Mouse (Mus musculus) kidney, adult 9 months (tissue): ENCODE results near the gene Trpc4ap.
"Not testable (repeated sequence)": the region's sequence is repeated elsewhere in the genome, so short reads cannot be mapped to it uniquely, and the experiment has no call there.

Experiments used
- DNase-seq: peaks from one replicate; pipeline ENCODE4 v3.0.0; 2022

Gene Trpc4ap

GRCm38 (mm10) chr2:155691723-155692493 is at the start of gene Trpc4ap:
Trpc4ap (minus strand) TSS chr2:155692384.
- peak; percentile 97 for DNase-seq

- DNase-seq = no peak
These were observed 45.6 kb upstream of the Trpc4ap start for GRCm38 (mm10) chr2:155737803-155738202.

- no peak for DNase-seq
These were observed 44.8 kb upstream of the Trpc4ap start for GRCm38 (mm10) chr2:155736936-155737335.

GRCm38 (mm10) chr2:155735766-155736165 is 43.6 kb upstream of the Trpc4ap start, which contains the start of gene Gm17581:
Gm17581 (minus strand) TSS chr2:155735866.
- DNase-seq = not testable (repeated sequence)

- DNase-seq = no peak
These were observed 42.9 kb upstream of the Trpc4ap start for GRCm38 (mm10) chr2:155735080-155735479.

GRCm38 (mm10) chr2:155729158-155729645 is 37.0 kb upstream of the Trpc4ap start, which contains the start of gene Edem2:
Edem2 (minus strand) TSS chr2:155729475.
- DNase-seq = peak; percentile 93

- peak; percentile 11 for DNase-seq
These were observed 36.6 kb upstream of the Trpc4ap start for GRCm38 (mm10) chr2:155728742-155729141.

- no peak for DNase-seq
These were observed 35.7 kb upstream of the Trpc4ap start for GRCm38 (mm10) chr2:155727764-155728395.

- DNase-seq = no peak
These were observed 34.1 kb upstream of the Trpc4ap start for GRCm38 (mm10) chr2:155726302-155726701.

GRCm38 (mm10) chr2:155724526-155724925 is 32.3 kb upstream of the Trpc4ap start:
- DNase-seq = no peak

- no peak for DNase-seq
These were observed 31.9 kb upstream of the Trpc4ap start for GRCm38 (mm10) chr2:155724036-155724435.

GRCm38 (mm10) chr2:155720585-155720984 is 28.4 kb upstream of the Trpc4ap start:
- DNase-seq = no peak

- no peak for DNase-seq
These were observed 25.2 kb upstream of the Trpc4ap start for GRCm38 (mm10) chr2:155717082-155717990.

GRCm38 (mm10) chr2:155710557-155710956 is 18.4 kb upstream of the Trpc4ap start:
- DNase-seq = no peak

GRCm38 (mm10) chr2:155707251-155707650 is 15.1 kb upstream of the Trpc4ap start:
- DNase-seq = no peak

GRCm38 (mm10) chr2:155703630-155704029 is 11.4 kb upstream of the Trpc4ap start:
- DNase-seq = no peak

GRCm38 (mm10) chr2:155701399-155701919 is 9.3 kb upstream of the Trpc4ap start:
- DNase-seq = no peak

- not testable (repeated sequence) for DNase-seq
These were observed 6.3 kb upstream of the Trpc4ap start for GRCm38 (mm10) chr2:155698443-155698842.

GRCm38 (mm10) chr2:155696851-155697250 is 4.7 kb upstream of the Trpc4ap start:
- no peak for DNase-seq

- DNase-seq = peak; percentile 90
These were observed 3.9 kb upstream of the Trpc4ap start for GRCm38 (mm10) chr2:155696091-155696558.

- no peak for DNase-seq
These were observed 3.1 kb upstream of the Trpc4ap start for GRCm38 (mm10) chr2:155695316-155695715.

- no peak for DNase-seq
These were observed 2.4 kb upstream of the Trpc4ap start for GRCm38 (mm10) chr2:155694564-155694963.
